Mouse (Mus musculus) stomach, embryonic 16.5 days (tissue): ENCODE results near the gene Chd4. TPM values are rescaled to one million over a fixed set of nuclear protein-coding genes. Genes with fewer than 3 reads are reported as not detected.
"Not testable (repeated sequence)": the region's sequence is repeated elsewhere in the genome, so short reads cannot be mapped to it uniquely, and the experiment has no call there.

Source experiments
- ATAC-seq: fragments of 200-750 bp; cut with Nextera tagmentation; 2 replicates; pipeline ENCODE4 v1.8.0; 2017; ENCODE audit warnings: moderate number of reproducible peaks, moderate TSS enrichment; ENCODE audit not compliant: insufficient read depth, low FRiP score
- H3K27ac ChIP-seq: fragments of 300-500 bp; sonication (generic); 2 replicates; pipeline ENCODE4 v1.5.1; 2014; ENCODE audit warnings: low read length
- H3K27me3 ChIP-seq: fragments of 300-500 bp; sonication (generic); 2 replicates; pipeline ENCODE4 v1.6.1; 2014; ENCODE audit warnings: low read length, control low read depth, mixed read lengths; ENCODE audit not compliant: control insufficient read depth, insufficient read depth
- H3K36me3 ChIP-seq: fragments of 300-500 bp; sonication (generic); 2 replicates; pipeline ENCODE4 v1.6.1; 2014; ENCODE audit warnings: low read length; ENCODE audit not compliant: control insufficient read depth, insufficient read depth
- H3K4me1 ChIP-seq: fragments of 300-500 bp; sonication (generic); 2 replicates; pipeline ENCODE4 v1.6.1; 2014; ENCODE audit warnings: low read length, control low read depth, mixed read lengths; ENCODE audit not compliant: control insufficient read depth, insufficient read depth
- H3K4me2 ChIP-seq: fragments of 300-500 bp; sonication (generic); 2 replicates; pipeline ENCODE4 v1.6.1; 2014; ENCODE audit warnings: low read depth, low read length, mixed read lengths
- H3K4me3 ChIP-seq: fragments of 300-500 bp; sonication (generic); replicated peaks from 2 replicates; pipeline ENCODE4 v1.5.1; 2014; ENCODE audit warnings: mild to moderate bottlenecking, low read length
- H3K9ac ChIP-seq: fragments of 300-500 bp; sonication (generic); 2 replicates; pipeline ENCODE4 v1.6.1; 2014; ENCODE audit warnings: low read length
- H3K9me3 ChIP-seq: fragments of 300-500 bp; sonication (generic); replicated peaks from 2 replicates; pipeline ENCODE4 v1.6.1; 2016; ENCODE audit warnings: low read length, control low read depth; ENCODE audit not compliant: control insufficient read depth
- WGBS: fragments of 180-500 bp; shearing (Covaris S2); extraction: QIAGEN DNeasy Blood & Tissue Kit; methylation state at CpG from one replicate; pipeline ENCODE4 v1.1.7; 2014; 5-methylcytosine and 5-hydroxymethylcytosine counted together
- polyA plus RNA-seq: library from polyadenylated mRNA; unstranded; fragments of >200 nt; fragmentation: Nextera tagmentation; extraction: Ambion mirVana; gene quantifications from 2 replicates; pipeline ENCODE4 v1.2.1, GENCODE M21; 2015

The Chd4 gene
- polyA plus RNA-seq, 1 experiment from 2014 or later = 46.3 TPM

DNA sequence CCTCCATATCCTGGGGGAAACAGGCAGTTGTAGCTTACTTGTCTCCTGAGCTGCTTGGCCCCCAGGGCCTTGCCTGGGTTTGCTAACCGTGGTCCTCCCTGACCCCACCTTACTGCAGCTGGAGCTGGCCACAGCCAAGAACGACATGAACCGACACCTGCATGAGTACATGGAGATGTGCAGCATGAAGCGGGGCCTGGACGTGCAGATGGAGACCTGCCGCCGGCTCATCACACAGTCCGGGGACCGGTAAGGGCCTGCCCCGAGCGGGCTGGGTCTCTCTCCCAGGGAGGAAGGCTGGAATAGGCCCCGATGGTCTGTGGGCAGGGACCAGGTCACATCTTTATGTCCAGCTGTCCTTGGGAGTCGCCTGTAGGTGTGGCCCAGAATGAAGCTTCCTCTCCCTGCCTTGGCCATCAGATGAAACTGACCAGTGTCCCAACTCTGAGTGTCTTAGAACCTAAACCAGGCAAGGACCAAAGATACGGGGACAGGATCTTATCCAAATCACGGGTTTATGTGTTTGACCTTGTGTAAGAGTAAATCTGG lies 63.2 kb downstream of the Chd4 start:
- H3K9ac ChIP-seq = no peak overlapping the region
- peaks cover 23% of the 10 kb centered on the region for H3K4me1 ChIP-seq
- H3K36me3 ChIP-seq = 0 out of 2 replicates have a peak, but pooled peaks cover 5% of the 10 kb centered on the region
- H3K27ac ChIP-seq = no peak overlapping the region
- no peak overlapping the region for H3K4me2 ChIP-seq
- no peaks in the 10 kb centered on the region for H3K27me3 ChIP-seq
- H3K4me3 ChIP-seq = no peak overlapping the region
- no peak for ATAC-seq
- no peaks in the 10 kb centered on the region for H3K9me3 ChIP-seq
- WGBS = 85% methylated on average over 15 of the region's 15 CpGs

DNA sequence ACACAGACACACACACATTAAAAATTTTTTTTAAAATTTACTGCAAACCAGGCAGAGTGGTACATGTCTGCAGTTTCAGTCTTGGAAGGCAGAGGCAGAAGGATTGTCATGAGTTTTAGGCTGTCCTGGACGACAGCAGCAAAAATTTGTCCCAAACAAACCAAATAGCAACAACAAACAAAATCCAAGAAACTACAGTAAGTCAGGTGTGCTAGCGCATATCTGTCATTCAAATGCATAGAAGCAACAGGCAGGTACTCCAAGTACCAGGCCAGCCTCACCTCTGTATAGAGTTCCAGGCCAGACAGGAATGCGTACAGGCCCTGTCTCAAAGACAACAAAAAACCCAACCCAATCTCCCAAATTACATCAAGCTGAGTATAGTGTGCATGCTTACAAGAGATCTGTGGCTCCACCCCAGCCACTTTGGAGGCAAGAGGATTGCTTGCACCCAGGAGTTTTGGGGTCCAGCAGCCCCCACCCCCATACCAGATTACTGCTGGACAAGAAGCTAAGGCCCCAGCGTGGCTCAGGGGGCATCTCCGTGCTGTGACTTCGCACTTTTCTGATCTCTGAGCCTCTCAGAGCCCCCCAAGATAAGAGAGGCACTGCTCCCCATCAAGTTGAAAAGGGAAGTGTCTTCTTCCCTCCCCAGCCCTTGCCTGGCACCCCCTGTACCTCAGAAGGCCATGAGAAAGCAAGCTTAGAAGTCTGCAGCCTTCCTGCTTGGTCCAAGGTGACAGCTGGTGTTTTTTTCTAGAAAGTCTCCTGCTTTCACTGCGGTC lies 64.2 kb downstream of the Chd4 start:
- 0 out of 2 replicates have a peak, but pooled peaks cover 5% of the 10 kb centered on the region for H3K36me3 ChIP-seq
- H3K27me3 ChIP-seq = no peaks in the 10 kb centered on the region
- H3K27ac ChIP-seq = no peak overlapping the region
- H3K4me2 ChIP-seq = no peak overlapping the region
- 81% methylated on average over 7 of the region's 7 CpGs for whole genome bisulfite sequencing
- H3K9me3 ChIP-seq = no peaks in the 10 kb centered on the region
- H3K9ac ChIP-seq = no peak overlapping the region
- peaks cover 27% of the 10 kb centered on the region for H3K4me1 ChIP-seq
- ATAC-seq = no peak
- no peak overlapping the region for H3K4me3 ChIP-seq

DNA sequence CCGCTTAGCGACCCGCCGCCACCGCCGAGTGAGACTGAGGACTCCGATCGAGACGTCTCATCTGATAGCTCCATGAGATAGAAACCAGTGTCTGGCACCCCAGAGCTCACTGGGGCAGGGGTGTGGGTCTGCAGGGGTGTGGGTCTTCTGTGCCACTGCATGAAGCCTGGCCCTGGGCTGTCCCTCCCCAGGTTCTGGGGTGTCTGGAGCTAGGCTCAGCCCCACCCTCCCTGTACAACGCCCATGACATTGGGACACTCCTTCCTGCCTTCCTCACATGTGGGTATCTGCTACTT lies 64.7 kb downstream of the Chd4 start:
- no peak for ATAC-seq
- 62% methylated on average over 10 of the region's 10 CpGs for WGBS
- Histone ChIP-seq H3K27me3 (no peaks in the 10 kb centered on the region), H3K4me3 (no peak overlapping the region), H3K9me3 (no peaks in the 10 kb centered on the region), H3K27ac (peak overlapping the region; percentile 30; the same call in 1 of the 2 replicates), H3K9ac (no peak overlapping the region), H3K4me2 (no peak overlapping the region), H3K4me1 (peaks cover 27% of the 10 kb centered on the region), H3K36me3 (0 out of 2 replicates have a peak, but pooled peaks cover 5% of the 10 kb centered on the region)

DNA sequence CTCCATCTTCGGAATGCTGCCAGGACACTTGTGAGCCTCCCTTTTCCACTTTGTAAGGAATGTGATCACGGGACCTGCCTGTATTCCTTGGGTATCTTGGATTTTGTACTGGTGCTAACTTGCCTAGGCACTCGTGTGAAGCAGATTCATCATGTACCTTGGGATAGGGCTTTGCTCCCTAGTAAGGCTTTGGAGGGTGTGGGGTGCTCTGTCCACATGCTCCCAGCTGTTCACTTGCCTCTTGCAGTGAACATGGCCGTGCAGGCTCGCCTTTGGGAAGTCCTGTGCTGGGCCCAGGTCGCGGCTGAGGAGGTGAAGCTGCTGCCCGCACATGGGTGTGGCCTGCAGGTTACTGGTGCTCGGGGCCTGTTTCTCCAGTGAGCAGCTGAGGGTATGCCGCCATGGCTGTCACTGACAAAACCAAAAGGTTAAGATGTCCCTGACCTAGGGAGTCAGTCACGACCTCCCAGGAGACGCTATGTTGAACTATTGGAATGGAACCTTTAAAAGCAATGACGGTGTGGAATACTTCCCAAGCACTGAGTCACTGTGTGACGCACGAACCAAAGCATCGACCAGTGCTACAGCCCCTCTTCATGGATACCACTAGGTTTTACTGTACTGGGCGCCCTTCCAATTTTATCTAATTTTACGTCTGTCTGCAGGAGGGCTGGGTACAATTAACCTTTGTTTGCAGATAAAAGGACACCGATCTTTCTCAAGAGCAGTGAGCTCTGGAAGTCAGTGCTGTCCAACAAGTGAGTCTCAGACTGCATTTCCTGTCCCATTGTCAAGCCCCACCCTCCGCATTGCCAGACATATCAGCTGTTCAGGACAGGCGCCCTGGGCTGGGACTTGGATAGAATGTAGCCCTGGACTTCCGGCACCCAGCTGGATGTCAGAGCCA lies 65.3 kb downstream of the Chd4 start:
- WGBS = 19% methylated on average over 22 of the region's 22 CpGs
- Histone ChIP-seq H3K4me1 (peaks cover 27% of the 10 kb centered on the region), H3K9me3 (no peaks in the 10 kb centered on the region), H3K9ac (no peak overlapping the region; the same call in 1 of the 2 replicates), H3K4me3 (no peak overlapping the region), H3K36me3 (0 out of 2 replicates have a peak, but pooled peaks cover 5% of the 10 kb centered on the region), H3K4me2 (no peak overlapping the region), H3K27ac (peak overlapping the region; percentile 57), H3K27me3 (no peaks in the 10 kb centered on the region)
- no peak for ATAC-seq

DNA sequence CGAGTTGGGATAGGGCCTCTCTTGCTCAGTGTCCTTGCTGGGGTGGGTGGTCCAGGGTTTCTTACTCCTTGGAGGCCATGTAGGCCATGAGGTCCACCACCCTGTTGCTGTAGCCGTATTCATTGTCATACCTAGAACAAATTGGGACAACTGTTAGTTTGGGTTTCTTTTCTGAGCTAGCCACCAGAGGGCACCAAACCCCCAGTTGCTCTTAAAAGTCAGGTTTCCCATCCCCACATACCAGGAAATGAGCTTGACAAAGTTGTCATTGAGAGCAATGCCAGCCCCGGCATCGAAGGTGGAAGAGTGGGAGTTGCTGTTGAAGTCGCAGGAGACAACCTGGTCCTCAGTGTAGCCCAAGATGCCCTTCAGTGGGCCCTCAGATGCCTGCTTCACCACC lies 66.2 kb downstream of the Chd4 start:
- not testable (repeated sequence) for H3K9ac ChIP-seq, H3K4me2 ChIP-seq, H3K4me3 ChIP-seq, H3K27me3 ChIP-seq, H3K9me3 ChIP-seq, H3K27ac ChIP-seq, H3K36me3 ChIP-seq, ATAC-seq
- H3K4me1 ChIP-seq = peaks cover 34% of the 10 kb centered on the region
- WGBS = 8% methylated on average over 3 of the region's 5 CpGs

DNA sequence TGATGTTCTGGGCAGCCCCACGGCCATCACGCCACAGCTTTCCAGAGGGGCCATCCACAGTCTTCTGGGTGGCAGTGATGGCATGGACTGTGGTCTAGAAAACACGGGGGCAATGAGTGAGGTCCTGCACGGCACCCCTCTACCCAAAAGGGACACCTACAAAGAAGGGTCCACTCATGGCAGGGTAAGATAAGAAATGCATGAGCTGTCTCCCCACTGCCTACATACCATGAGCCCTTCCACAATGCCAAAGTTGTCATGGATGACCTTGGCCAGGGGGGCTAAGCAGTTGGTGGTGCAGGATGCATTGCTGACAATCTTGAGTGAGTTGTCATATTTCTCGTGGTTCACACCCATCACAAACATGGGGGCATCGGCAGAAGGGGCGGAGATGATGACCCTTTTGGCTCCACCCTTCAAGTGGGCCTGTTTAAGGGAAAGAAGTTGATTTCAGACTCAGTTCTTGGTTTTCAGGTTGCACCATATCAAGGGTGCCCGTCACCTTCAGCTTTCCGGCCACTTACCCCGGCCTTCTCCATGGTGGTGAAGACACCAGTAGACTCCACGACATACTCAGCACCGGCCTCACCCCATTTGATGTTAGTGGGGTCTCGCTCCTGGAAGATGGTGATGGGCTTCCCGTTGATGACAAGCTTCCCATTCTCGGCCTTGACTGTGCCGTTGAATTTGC lies 67.0 kb downstream of the Chd4 start:
- H3K27ac ChIP-seq, H3K9ac ChIP-seq, H3K9me3 ChIP-seq, H3K36me3 ChIP-seq, ATAC-seq, H3K4me3 ChIP-seq, H3K27me3 ChIP-seq: not testable (repeated sequence)
- WGBS = 61% methylated on average over 11 of the region's 16 CpGs
- H3K4me2 ChIP-seq = peak overlapping the region; percentile 5; the same call in 1 of the 2 replicates
- peaks cover 41% of the 10 kb centered on the region for H3K4me1 ChIP-seq

DNA sequence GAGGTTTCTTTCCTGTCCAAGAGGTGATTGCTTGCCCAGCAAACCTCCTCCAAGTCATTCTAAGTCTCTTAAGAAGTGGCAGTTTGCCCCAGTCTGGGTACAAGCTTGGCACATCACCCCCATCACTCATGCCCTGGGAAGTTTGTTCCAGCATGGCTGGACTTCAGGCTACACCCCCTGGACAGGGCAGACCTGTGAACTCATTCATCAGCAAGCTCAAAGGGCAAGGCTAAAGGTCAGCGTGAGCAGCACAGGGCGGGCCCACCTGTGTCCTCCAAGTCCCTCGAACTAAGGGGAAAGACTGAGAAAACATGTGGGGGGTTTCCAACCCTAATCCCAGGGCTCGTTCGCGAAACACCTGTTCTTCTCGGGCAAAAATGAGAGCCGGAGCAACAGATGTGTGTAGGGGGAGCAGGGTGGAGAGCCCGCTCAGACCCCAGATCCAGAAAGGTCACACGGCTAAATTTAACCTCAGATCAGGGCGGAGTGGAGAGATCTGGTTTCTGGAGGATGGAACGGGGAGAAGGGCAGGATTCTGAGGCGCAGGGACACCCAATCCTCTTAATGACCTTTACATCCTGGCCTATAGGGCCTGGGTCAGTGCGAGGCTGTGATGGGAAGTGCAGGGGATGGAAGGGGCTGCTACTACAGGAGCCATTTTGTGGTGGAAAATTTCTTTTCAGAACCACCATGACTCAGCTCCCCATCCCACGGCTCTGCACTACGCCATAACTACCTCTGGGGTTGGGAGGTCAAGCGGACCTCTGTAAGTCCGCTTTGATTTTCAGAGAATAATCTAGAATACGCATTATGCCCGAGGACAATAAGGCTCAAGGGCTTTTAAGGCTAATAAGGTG lies 68.2 kb downstream of the Chd4 start:
- ATAC-seq = no peak
- H3K27me3 ChIP-seq = no peaks in the 10 kb centered on the region
- H3K9ac ChIP-seq = peak overlapping the region; percentile 96
- H3K9me3 ChIP-seq = no peaks in the 10 kb centered on the region
- peak overlapping the region; percentile 94 for H3K27ac ChIP-seq
- 4% methylated on average over 20 of the region's 20 CpGs for WGBS
- H3K36me3 ChIP-seq = no peaks in the 10 kb centered on the region
- peaks cover 42% of the 10 kb centered on the region for H3K4me1 ChIP-seq
- H3K4me2 ChIP-seq = peak overlapping the region; percentile 80
- H3K4me3 ChIP-seq = peak overlapping the region; percentile 97

DNA sequence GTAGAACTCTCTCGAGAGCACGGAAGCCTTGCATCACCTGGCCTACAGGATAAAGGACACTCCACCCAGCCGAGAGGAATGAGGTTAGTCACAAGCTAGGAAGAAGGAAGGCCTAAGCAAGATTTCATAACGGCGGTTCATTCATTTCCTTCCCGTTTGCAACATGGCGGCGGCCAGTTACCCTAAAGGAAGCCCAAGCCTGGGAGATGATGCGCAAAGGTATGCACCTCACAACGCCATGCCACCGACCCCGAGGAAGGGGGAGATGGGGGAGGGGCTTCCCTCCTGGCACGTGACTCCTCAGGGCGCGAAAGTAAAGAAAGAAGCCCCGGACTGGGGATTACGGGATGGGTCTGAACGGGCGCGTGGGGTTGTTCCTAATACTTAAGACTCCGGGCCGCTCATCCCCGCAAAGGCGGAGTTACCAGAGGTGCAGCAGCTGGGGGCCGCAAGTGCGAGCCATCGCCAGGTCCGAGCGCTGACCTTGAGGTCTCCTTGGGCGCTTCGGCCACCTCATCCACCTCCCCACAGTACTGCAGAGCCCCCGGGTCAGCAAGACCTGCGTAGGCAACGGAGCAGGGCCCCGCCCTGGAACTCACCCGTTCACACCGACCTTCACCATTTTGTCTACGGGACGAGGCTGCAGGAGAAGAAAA lies 69.0 kb downstream of the Chd4 start:
- Histone ChIP-seq H3K36me3 (peaks cover 4% of the 10 kb centered on the region; the same call in 1 of the 2 replicates), H3K4me1 (peaks cover 42% of the 10 kb centered on the region), H3K4me3 (peak overlapping the region; percentile 97), H3K4me2 (peak overlapping the region; percentile 80), H3K27me3 (no peaks in the 10 kb centered on the region), H3K9me3 (no peaks in the 10 kb centered on the region), H3K9ac (peak overlapping the region; percentile 96), H3K27ac (peak overlapping the region; percentile 94)
- under 1% methylated on average over 39 of the region's 39 CpGs for WGBS
- ATAC-seq = peak; percentile 0; the same call in 1 of the 2 replicates
